ENCODE assay signal across 20 mouse cellular contexts in genomic region chrX:105923896-105924295, GRCm38 (mm10).
"Had no signal": no experiment of that assay in that cellular context is flagged by ENCODE, and none has a peak within 500 bp of the region (broad histone marks: within the 10 kb centered on the region; RNA-seq: fewer than 3 reads in every experiment).

No protein-coding gene starts in this region.

- H3K4me2 ChIP-seq: lung, embryonic 15.5 days; midbrain, embryonic 11.5 days; midbrain, embryonic 13.5 days; midbrain, embryonic 15.5 days; neural tube, embryonic 13.5 days; neural tube, embryonic 15.5 days had no signal

- H3K9me3 ChIP-seq: lung, embryonic 15.5 days; midbrain, embryonic 13.5 days; midbrain, embryonic 15.5 days; neural tube, embryonic 13.5 days; neural tube, embryonic 15.5 days had no signal

- H3K9ac ChIP-seq: lung, embryonic 15.5 days; midbrain, embryonic 13.5 days; midbrain, embryonic 15.5 days; neural tube, embryonic 13.5 days; neural tube, embryonic 15.5 days had no signal

- DNase-seq: lung, adult 2 months; lung, postnatal 14 days; lung, postnatal 36 days; retina, postnatal 1 day; right cerebral cortex, adult 18-20 months; right cerebral cortex, postnatal 25 days; right cerebral cortex, postnatal 4 days; spleen, adult 18-20 months; thymus, adult 18-20 months; thymus, postnatal 14 days; thymus, postnatal 36 days had no signal

- H3K4me3 ChIP-seq: lung, embryonic 15.5 days; megakaryocyte, embryonic 14.5 days; midbrain, embryonic 13.5 days; midbrain, embryonic 15.5 days; neural tube, embryonic 13.5 days; neural tube, embryonic 15.5 days had no signal

- H3K36me3 ChIP-seq: midbrain, embryonic 15.5 days; neural tube, embryonic 13.5 days; neural tube, embryonic 15.5 days had no signal

- H3K27me3 ChIP-seq: lung, embryonic 15.5 days; megakaryocyte, embryonic 14.5 days; midbrain, embryonic 13.5 days; midbrain, embryonic 15.5 days; neural tube, embryonic 13.5 days; neural tube, embryonic 15.5 days had no signal

- ATAC-seq: lung, postnatal 0 days; midbrain, embryonic 13.5 days; midbrain, embryonic 15.5 days had no signal

- H3K27ac ChIP-seq: lung, embryonic 15.5 days; macrophage; midbrain, embryonic 13.5 days; midbrain, embryonic 15.5 days; neural tube, embryonic 13.5 days; neural tube, embryonic 15.5 days had no signal
